ENCODE assay signal across 10 mouse cellular contexts in the genomic region with DNA sequence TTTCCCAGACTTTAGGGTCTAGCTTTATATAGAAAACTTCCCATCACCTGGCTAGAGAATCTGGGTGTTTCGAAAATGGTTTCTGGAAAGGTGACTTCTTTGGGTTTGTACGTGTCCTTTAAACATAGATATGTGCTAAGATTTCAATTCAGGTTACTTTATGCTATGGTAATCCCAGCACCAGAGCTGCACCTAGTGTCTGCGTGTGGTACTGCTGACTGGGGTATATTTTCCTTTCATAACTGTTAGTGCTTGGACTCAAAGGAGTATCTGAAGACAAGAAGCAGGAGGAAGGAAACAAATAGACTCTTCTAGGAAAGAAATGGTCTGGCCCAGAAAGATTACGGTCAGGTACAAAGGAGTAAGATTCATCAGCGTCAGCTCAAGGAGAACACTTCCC. TPM values are rescaled to one million over a fixed set of nuclear protein-coding genes. Genes with fewer than 3 reads are reported as not detected.
DNase-seq lines count a peak whose midpoint lies in the region; ATAC-seq and TF ChIP-seq lines count a peak whose summit lies in the region.
"Had no signal": no experiment of that assay in that cellular context is flagged by ENCODE, and none has a peak within 500 bp of the region (broad histone marks: within the 10 kb centered on the region; RNA-seq: fewer than 3 reads in every experiment).

No protein-coding gene starts in this region.

- H3K4me2 ChIP-seq in midbrain, postnatal 0 days (ENCODE audit: low read depth, low read length, poor library complexity, severe bottlenecking), result no peak overlapping the region
- no peak overlapping the region for H3K4me2 ChIP-seq in midbrain, embryonic 11.5 days
- no peak overlapping the region for H3K4me2 ChIP-seq in hindbrain, embryonic 16.5 days (ENCODE audit: low read length)
- H3K4me2 ChIP-seq: embryonic facial prominence, embryonic 13.5 days; hindbrain, embryonic 14.5 days had no signal

- no peaks in the 10 kb centered on the region for H3K4me1 ChIP-seq in midbrain, postnatal 0 days (ENCODE audit: insufficient read depth, low read length)
- H3K4me1 ChIP-seq in midbrain, embryonic 11.5 days (ENCODE audit: control insufficient read depth, insufficient read depth, low read length), result no peaks in the 10 kb centered on the region
- no peaks in the 10 kb centered on the region for H3K4me1 ChIP-seq in hindbrain, embryonic 16.5 days (ENCODE audit: control insufficient read depth, insufficient read depth, low read depth, low read length)
- H3K4me1 ChIP-seq: embryonic facial prominence, embryonic 13.5 days had no signal

- H3K9ac ChIP-seq in midbrain, postnatal 0 days (replicated peaks; ENCODE audit: low read length, poor library complexity, severe bottlenecking), result no peak overlapping the region
- H3K9ac ChIP-seq in midbrain, embryonic 11.5 days (ENCODE audit: low read length), result no peak overlapping the region
- no peak overlapping the region for H3K9ac ChIP-seq in hindbrain, embryonic 16.5 days (ENCODE audit: low read depth, low read length)
- H3K9ac ChIP-seq: embryonic facial prominence, embryonic 13.5 days; hindbrain, embryonic 14.5 days had no signal

- 75% methylated on average over 5 of the region's 5 CpGs for WGBS in midbrain, postnatal 0 days
- WGBS in midbrain, embryonic 11.5 days, result 83% methylated on average over 5 of the region's 5 CpGs
- 83% methylated on average over 5 of the region's 5 CpGs for WGBS in hindbrain, embryonic 16.5 days

- H3K9me3 ChIP-seq in midbrain, postnatal 0 days (ENCODE audit: low read length), result no peaks in the 10 kb centered on the region
- no peaks in the 10 kb centered on the region for H3K9me3 ChIP-seq in midbrain, embryonic 11.5 days (ENCODE audit: control insufficient read depth, low read length)
- H3K9me3 ChIP-seq in hindbrain, embryonic 16.5 days (ENCODE audit: control insufficient read depth, low read length), result no peaks in the 10 kb centered on the region
- H3K9me3 ChIP-seq: embryonic facial prominence, embryonic 13.5 days had no signal

- H3K27ac ChIP-seq in midbrain, postnatal 0 days (ENCODE audit: low read depth, low read length), result no peak overlapping the region
- H3K27ac ChIP-seq in midbrain, embryonic 11.5 days (ENCODE audit: low read depth, low read length), result no peak overlapping the region
- H3K27ac ChIP-seq in hindbrain, embryonic 16.5 days (ENCODE audit: low read depth, low read length), result no peak overlapping the region
- H3K27ac ChIP-seq: embryonic facial prominence, embryonic 13.5 days; hindbrain, embryonic 14.5 days had no signal

- no peaks in the 10 kb centered on the region for H3K36me3 ChIP-seq in midbrain, postnatal 0 days (ENCODE audit: insufficient read depth, low read length)
- H3K36me3 ChIP-seq in midbrain, embryonic 11.5 days (ENCODE audit: control insufficient read depth, insufficient read depth, low read length), result no peaks in the 10 kb centered on the region
- no peaks in the 10 kb centered on the region for H3K36me3 ChIP-seq in hindbrain, embryonic 16.5 days (ENCODE audit: control insufficient read depth, insufficient read depth, low read length)
- H3K36me3 ChIP-seq: embryonic facial prominence, embryonic 13.5 days had no signal

- no peak overlapping the region for H3K4me3 ChIP-seq in midbrain, postnatal 0 days (ENCODE audit: low read depth, low read length)
- H3K4me3 ChIP-seq in midbrain, embryonic 11.5 days (ENCODE audit: low read depth, low read length), result no peak overlapping the region
- H3K4me3 ChIP-seq in hindbrain, embryonic 16.5 days (ENCODE audit: low read length), result no peak overlapping the region
- H3K4me3 ChIP-seq: embryonic facial prominence, embryonic 13.5 days had no signal

- ATAC-seq in midbrain, postnatal 0 days (ENCODE audit: low FRiP score), result no peak
- ATAC-seq in midbrain, embryonic 11.5 days (ENCODE audit: low FRiP score), result no peak
- peak; percentile 87 to 93 for ATAC-seq in hematopoietic stem cell, adult 5-6 weeks (replicated peaks in 1 of 2; ENCODE audit: insufficient read depth in 1 of 2, low FRiP score in 2 of 2, low TSS enrichment in 1 of 2, low read depth in 1 of 2, poor library complexity in 2 of 2, severe bottlenecking in 2 of 2)
- ATAC-seq in hindbrain, embryonic 16.5 days, result no peak

- no peaks in the 10 kb centered on the region for H3K27me3 ChIP-seq in midbrain, postnatal 0 days (ENCODE audit: insufficient read depth, low read length)
- H3K27me3 ChIP-seq in midbrain, embryonic 11.5 days (ENCODE audit: control insufficient read depth, insufficient read depth, low read length), result no peaks in the 10 kb centered on the region
- no peaks in the 10 kb centered on the region for H3K27me3 ChIP-seq in hindbrain, embryonic 16.5 days (replicated peaks; ENCODE audit: control insufficient read depth, insufficient read depth, low read length)
- H3K27me3 ChIP-seq: embryonic facial prominence, embryonic 13.5 days had no signal

- DNase-seq in adrenal gland, postnatal 14 days, result peak; percentile 31
- DNase-seq in adrenal gland, adult 8-10 months, result no peak
- DNase-seq in midbrain, postnatal 0 days (ENCODE audit: low spot score), result no peak
- no peak for DNase-seq in midbrain, embryonic 11.5 days (ENCODE audit: low spot score, missing footprints)
- peak; percentile 33 for DNase-seq in thymus, postnatal 25 days
- no peak for DNase-seq in Muller cell, postnatal 12 days (ENCODE audit: inconsistent ontology term)

- TF ChIP-seq CTCF in midbrain, postnatal 0 days (IDR thresholded peaks at IDR 0.05), result peak; percentile 58

RNA-seq across cellular contexts. Expression of a gene that starts 37.9 kb away (rescaled TPM):
- 7.3 and 26.9 TPM in 2 replicates for total RNA-seq in adrenal gland, postnatal 14 days (2021)
- total RNA-seq in adrenal gland, adult 8-10 months (2022), result 10 to 100 TPM; 13.9 to 37.6 (median 25.4) TPM
- not detected in 2 replicates for total RNA-seq in midbrain, postnatal 0 days (2014; rRNA removed)
- polyA plus RNA-seq in midbrain, postnatal 0 days (2015; fragmentation: Nextera tagmentation; extraction: Ambion mirVana), result 0.17 TPM in 1 of 2 replicates, not detected in the other
- not detected in 2 replicates for polyA plus RNA-seq in midbrain, embryonic 11.5 days (2014; fragmentation: Nextera tagmentation; extraction: Ambion mirVana)
- total RNA-seq in hematopoietic stem cell, adult 5-6 weeks (2017), result 0.44 TPM in 1 of 2 replicates, not detected in the other
- polyA plus RNA-seq in hindbrain, embryonic 16.5 days (2015; fragmentation: Nextera tagmentation; extraction: Ambion mirVana), result not detected in 2 replicates
- polyA plus RNA-seq: embryonic facial prominence, embryonic 13.5 days; hindbrain, embryonic 14.5 days had no signal

RNA-seq across cellular contexts. Expression of a gene that starts 48.4 kb away (rescaled TPM):
- 66.2 and 195 TPM in 2 replicates for total RNA-seq in adrenal gland, postnatal 14 days (2021)
- 100 to 1,000 TPM; 174 to 471 (median 338) TPM for total RNA-seq in adrenal gland, adult 8-10 months (2022)
- 9.7 and 13.0 TPM in 2 replicates for total RNA-seq in midbrain, postnatal 0 days (2014; rRNA removed)
- polyA plus RNA-seq in midbrain, postnatal 0 days (2015; fragmentation: Nextera tagmentation; extraction: Ambion mirVana), result 23.8 and 26.8 TPM in 2 replicates
- polyA plus RNA-seq in midbrain, embryonic 11.5 days (2014; fragmentation: Nextera tagmentation; extraction: Ambion mirVana), result 12.8 and 13.7 TPM in 2 replicates
- 718 and 1,972 TPM in 2 replicates for total RNA-seq in hematopoietic stem cell, adult 5-6 weeks (2017)
- polyA plus RNA-seq in hindbrain, embryonic 16.5 days (2015; fragmentation: Nextera tagmentation; extraction: Ambion mirVana), result 21.3 and 26.0 TPM in 2 replicates

RNA-seq across cellular contexts. Expression of a gene that starts 49.3 kb away (rescaled TPM):
- 76.0 and 87.9 TPM in 2 replicates for total RNA-seq in adrenal gland, postnatal 14 days (2021)
- total RNA-seq in adrenal gland, adult 8-10 months (2022), result 10 to 100 TPM; 62.6 to 94.5 (median 80.2) TPM
- total RNA-seq in midbrain, postnatal 0 days (2014; rRNA removed), result 120 and 151 TPM in 2 replicates
- 78.9 and 85.1 TPM in 2 replicates for polyA plus RNA-seq in midbrain, postnatal 0 days (2015; fragmentation: Nextera tagmentation; extraction: Ambion mirVana)
- 235 and 238 TPM in 2 replicates for polyA plus RNA-seq in midbrain, embryonic 11.5 days (2014; fragmentation: Nextera tagmentation; extraction: Ambion mirVana)
- total RNA-seq in hematopoietic stem cell, adult 5-6 weeks (2017), result 126 and 139 TPM in 2 replicates
- 111 and 128 TPM in 2 replicates for polyA plus RNA-seq in hindbrain, embryonic 16.5 days (2015; fragmentation: Nextera tagmentation; extraction: Ambion mirVana)

Comparison
In these comparisons a context has a peak if more than half of its experiments do, and no peak if none do; other contexts are left out.
1. DNase-seq: peak in adrenal gland, postnatal 14 days (single experiment) and thymus, postnatal 25 days (single experiment); none in adrenal gland, adult 8-10 months (single experiment), midbrain, postnatal 0 days (single experiment), midbrain, embryonic 11.5 days (single experiment) and Muller cell, postnatal 12 days (single experiment).
2. ATAC-seq: peak in hematopoietic stem cell, adult 5-6 weeks (2 of 2); none in midbrain, postnatal 0 days (single experiment), midbrain, embryonic 11.5 days (single experiment) and hindbrain, embryonic 16.5 days (single experiment).